Mouse (Mus musculus) neutrophil, adult 83 days (primary cell): Measurements from ENCODE around the gene Ntf5. TPM values are rescaled to one million over a fixed set of nuclear protein-coding genes. Genes with fewer than 3 reads are reported as not detected.

Experiments used
- total RNA-seq, 2 experiments: library from RNA; stranded (reverse); gene quantifications; one replicate each; pipeline ENCODE4 v1.2.4; 2023

Ntf5 gene
- not detected for total RNA-seq

DNA sequence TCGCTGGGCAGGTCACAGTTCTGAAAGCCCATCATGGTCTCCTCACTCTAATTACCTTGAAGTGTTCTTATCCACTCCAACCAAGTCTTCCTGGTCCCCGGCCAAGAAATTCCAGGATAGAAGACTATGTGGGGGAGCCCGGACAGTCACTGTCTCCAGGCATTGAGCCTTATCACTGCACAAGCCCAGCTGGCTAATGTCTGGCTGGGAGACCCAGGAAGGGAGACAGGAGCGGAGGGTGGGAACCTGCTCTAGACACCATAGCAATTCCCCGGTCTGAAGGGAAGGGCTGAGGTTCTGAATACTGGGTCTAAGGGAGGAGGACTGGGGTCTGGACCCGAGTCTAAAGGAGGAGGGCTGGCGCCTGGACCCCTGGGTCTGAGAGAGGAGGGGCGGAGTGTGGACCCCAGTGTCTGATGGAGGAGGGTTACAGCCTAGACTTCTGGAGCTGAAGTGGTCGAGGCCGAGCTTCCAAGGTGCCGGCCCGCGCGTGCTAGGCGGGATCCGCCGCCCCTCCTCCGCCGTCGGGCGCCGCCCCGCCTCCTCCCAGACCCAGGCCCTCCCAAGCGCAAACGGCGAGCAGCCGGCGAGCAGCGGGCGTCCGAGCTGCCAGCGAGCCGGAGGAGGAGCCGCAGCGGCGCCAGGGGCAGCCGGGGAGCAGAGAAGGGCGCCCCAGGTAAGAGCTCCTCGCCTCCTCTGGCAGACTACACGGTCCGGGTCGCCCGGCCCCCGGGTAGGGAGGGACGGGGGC, at the start of gene Ntf5:
Gene Ntf5, plus strand, starts transcription at position 583 of the 751 bp plus-strand sequence.

DNA sequence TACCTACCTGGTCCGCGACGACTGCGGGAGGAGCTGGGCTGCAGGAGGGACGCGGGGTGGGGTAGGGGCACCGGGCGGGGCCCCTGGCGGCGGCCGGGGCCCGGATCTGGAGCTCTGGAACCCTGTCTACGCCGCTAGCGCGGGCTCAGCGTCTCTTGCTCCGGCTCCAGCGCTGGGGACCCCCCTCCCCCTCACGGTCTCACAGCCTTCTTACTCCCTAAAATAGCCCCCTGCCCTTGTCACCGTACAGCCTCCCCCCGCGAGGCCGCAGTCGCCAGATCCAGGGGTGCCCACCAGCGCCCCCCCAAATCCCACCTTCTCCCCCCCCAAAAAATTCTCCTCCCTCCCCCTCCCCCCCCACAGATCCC, 46.9 kb upstream of the Ntf5 start, which contains the start of gene Ppfia3:
Gene Ppfia3, minus strand, starts transcription at position 368 of the 368 bp plus-strand sequence.

DNA sequence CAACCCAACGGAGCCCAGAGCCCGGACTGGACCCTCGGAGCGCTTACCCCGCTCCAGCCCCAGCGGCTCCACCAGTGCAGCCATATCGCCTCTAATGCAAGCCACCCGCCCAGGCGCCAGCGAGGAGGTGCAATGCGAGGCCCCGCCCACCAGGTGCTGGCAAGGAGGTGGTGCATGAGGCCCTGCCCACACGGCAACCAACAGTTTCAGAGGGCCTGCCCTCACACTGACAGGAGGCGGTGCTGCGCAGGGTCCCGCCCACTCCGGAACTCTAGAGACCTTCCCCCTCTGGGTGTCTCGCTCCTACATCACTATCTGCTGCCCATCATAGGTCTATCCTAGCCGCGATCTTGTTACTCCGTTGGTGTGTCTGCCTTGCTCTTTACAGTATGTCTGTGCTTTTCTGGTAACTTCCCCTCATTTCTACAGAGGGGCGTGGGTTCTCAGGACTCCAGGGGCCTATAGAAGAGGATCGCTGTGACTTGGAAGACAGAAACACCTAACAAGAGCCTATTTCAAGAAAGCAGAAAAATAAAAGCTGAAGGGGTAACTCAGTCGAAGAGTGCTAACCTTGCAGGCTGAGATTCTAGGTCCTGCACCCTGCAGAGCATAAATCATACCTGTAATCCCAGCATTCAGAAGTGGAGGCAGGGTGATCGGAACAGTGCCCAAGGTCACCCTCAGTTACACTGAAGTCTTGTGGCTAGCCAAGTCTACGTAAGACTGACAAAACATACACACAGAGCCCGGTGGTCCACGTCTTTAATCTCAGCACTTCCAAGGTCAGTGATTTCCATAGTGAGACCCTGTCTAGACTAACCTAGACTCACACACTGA, 42.8 kb upstream of the Ntf5 start, which contains the start of gene Lin7b:
Gene Lin7b, minus strand, starts transcription at position 109 of the 837 bp plus-strand sequence.

DNA sequence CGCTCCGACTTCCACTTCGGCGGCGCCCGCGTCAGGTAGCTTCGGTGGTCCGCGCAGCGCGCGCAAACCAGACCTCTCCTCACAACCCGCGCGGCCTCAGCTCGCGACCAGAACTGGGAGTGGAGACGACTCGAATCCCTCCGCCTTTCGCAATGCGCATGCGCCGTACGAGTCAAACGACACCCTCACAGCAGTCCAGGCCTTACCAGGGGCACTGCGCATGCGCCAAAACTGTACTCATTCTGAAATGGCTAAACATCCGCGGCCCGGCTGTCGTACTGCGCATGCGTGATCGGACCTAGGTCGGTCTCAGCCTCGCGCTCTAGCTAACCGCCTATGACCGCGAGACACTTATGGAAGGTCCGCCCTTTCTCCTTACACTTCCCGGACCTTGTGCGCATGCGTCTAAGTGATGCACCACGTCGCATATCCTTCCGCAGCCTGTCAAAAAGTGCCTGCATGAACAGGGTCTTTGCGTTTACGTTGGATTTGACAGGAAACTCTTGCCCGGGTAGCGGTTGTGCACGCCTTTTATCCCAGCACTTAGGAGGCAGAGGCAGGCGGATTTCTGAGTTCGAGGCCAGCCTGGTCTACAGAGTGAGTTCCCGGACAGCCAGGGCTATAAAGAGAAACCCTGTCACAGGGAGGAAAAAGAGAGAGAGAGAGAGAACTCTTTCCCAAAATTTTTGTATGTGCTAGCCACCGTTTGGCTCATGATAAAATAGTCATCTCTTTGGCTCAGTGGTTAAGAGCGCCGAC, 17.7 kb upstream of the Ntf5 start, which contains the start of gene Snrnp70:
Gene Snrnp70, minus strand, starts transcription at position 165 of the 759 bp plus-strand sequence.

DNA sequence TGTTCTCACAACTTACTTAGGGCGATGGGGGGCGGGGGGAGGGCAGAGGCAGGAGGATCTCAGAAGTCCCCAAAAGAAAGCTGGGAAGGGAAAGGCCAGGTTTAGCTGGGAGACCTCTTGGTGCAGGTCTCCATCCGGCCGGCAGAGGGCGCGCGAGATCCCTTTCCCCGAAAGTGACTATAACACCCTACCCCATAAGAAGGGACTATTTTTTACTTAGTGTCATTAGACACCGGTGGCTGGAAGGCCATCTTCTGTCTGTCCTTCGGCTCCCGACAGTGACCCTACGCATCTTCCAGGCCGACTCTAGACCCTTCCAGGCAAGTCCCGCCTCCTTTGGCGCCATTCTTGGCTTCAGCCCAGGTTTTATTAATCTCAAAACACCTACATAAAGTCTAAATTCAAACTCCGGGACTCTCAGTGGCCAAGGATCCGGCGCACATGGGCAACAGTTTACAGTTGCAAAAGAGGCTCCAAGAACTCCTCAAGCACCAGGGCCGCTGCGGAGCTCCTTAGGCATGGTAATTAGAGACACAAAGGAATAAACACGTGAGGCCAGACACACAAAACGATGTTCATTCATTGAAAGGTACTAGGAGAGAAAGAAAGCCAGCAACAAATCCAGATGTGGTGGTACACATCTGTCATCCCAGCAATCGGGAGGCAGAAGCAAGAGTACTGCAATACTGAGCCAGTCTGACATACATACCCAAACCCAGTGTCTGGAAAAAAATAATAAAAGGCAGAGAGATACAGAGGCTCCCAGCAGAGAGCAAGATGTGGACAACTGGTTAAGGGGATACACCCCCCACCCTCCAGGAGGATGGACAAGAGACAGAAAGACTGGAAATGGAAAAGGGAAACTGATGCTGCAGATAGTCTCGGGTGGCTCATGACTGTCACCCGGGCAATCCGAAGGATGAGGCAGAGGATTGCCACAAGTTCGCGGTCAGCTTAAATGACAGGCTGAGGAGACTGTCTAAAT, 8.1 kb upstream of the Ntf5 start, which contains the start of gene Kcna7:
Gene Kcna7, plus strand, starts transcription at position 563 of the 985 bp plus-strand sequence.

DNA sequence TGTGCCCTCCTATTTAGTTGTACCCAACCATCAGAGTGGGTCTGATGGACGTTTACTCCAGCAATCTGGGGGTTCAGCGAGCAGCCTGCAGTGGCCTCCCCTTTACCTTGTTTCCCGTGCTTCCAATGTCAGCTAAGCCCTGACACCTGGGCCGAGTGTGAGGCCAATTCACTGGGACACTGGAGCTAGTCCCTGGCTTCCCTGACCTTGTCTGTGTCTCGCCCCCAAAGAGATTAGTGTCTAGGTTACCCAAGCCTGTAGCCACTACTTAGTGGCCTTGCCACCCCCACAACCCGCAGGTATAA, 7.1 kb downstream of the Ntf5 start, which contains the start of gene Lhb:
Gene Lhb, plus strand, starts transcription at position 206 of the 305 bp plus-strand sequence.

DNA sequence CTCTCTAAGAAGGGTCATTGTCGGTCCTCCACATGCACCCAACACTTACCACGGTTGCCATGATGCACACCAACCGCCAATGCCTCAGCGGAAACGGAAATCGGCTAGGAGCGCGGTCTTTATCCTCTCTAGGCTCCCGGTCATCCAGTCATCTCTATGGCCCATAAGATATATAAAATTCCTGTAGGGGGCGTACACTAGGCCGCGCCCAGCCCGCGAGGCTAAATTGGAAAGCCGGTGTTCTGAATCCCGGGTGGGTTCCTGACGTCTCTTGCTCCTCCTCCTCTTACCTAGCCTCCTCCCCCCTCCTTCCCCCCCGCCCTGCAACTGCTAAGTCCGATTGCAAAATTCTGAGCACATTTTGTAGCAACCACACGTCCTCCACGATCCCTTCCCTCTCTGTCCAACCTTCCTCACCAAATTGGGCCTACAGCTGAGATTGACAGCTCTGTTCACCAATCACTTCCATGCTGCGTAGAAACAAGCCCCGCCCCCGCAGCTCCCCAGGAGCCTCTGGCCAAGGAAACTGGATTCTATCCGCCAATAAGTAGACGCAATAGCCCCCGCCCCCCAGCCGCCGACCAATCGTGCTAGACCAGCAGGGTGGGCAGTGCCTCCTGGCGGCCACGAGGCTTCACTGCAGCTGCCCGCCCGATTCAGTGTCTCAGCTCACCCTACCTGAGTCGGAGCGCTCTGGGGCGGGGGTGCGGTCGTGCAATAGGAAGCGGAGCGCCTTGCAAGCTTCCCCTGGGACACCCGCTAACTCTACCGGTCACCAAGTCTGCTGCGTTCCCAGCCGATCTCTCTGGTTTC, 20.9 kb downstream of the Ntf5 start, which contains the start of gene Gys1:
Gene Gys1, plus strand, starts transcription at position 642 of the 813 bp plus-strand sequence.

DNA sequence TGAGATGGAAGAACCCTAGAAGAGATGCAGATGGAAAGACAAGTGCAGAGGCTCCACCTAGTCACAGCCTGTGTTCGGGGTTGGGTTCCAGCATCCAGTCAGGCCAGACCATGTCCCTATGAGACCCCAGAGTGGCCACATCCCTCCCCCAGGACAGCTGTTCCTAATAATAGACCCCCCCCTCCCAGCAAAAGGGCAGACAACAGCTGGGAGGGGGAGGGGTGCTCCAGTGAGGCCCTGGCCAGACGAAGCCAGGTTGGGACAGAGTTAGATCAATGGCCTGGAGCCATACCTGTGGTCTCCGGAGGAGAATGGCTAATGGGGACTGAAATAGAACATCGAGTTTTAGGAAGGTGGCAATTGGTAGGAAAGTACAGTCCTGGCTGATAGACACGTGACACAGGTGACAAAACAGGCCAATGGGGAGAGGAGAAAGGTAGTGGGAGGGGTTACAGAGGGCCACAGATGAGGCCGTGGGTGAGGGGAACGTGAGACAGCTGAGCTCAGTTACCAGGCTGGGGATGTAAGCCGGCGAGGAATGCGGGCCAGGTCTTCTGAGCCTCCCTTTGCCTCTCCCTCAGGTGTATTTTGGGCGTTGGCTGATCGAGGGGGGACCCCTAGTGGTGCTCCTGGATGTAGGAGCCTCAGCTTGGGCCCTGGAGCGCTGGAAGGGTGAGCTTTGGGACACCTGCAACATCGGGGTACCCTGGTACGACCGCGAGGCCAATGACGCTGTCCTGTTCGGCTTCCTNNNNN, 24.2 kb downstream of the Ntf5 start, which contains the start of gene Ruvbl2:
Gene Ruvbl2, minus strand, starts transcription at position 576 of the 756 bp plus-strand sequence.

DNA sequence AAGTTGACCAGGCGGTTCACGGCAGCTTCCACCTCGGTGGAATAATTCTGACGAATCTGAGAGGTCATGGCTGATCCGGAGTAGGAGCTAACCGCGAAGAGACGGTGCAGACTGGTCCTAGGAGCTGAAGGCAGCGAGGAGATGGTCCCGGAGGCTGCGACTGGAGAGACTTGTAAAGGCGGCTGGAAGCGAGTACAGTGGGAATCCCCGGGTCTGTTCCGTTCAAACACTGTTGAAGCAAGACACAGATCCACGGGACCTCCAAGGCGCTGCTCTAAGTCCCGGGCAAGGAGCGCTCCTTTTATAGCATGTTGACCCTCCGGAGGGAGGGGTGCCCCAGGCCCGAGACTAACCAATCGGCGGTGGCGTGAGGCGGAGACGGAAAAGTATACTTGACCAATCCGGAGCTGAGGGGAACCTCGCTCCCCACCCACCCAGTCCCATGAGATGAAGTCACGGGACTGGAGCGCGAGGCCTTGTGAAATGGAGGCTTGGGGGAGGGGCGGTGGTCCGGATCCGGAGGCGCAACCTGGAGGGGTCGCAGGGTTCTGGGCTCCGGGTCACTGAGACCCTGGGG, 46.2 kb downstream of the Ntf5 start, which contains the start of gene Ftl1:
Gene Ftl1, minus strand, starts transcription at position 321 of the 577 bp plus-strand sequence.

DNA sequence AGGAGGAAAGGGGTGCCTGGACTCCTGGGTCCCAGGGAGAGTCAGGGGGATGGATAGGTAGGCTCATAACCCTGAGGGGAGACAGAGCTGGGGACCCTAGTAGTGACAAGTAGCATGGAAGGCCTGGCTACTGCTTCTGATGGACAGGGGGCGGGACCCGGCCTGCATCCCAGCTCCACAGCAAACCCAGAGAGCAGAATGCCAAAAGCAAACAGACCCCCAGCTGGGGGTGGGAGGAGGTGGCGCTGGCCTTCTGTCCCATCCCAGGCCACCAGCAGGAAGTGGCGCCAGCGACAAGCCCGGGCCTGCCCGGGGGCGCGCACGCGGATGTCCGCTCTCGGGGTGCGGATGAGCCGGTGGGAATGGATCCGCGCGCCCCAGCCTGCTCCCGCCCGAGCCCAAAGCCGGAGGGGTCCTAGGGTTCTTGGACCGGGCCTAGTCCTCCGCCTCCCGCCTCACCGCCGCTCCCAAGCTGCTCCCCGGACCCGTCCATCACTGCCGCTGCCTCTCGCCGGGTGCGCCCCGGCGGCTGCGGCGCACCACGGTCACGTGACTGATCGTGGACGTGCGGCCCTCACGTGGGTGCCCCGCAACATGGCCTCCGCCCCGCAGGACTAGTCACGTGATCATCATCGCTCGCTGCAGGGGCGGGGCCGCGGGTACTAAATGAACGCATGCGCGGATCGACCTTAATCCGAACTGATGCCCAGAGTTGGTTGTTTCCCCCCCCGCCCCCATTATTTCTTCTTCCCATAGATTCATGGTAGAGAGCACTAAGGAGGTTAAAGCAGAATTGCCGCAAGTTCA, 53.0 kb downstream of the Ntf5 start, which contains the start of gene Bax:
Gene Bax, minus strand, starts transcription at position 616 of the 807 bp plus-strand sequence.

Other genes with a start within 250 kb of the Ntf5 start
- gene Slc17a7, start 249.7 kb upstream of the Ntf5 start, total RNA-seq = not detected
- gene Gfy, start 234.1 kb upstream of the Ntf5 start, total RNA-seq = not detected
- not detected for gene Pth2, start 232.7 kb upstream of the Ntf5 start, total RNA-seq
- not detected for gene Ccdc155, start 208.8 kb upstream of the Ntf5 start, total RNA-seq
- gene Dkkl1, start 201.5 kb upstream of the Ntf5 start, total RNA-seq = 1 to 10 TPM; 1.0 to 1.3 TPM
- gene Tead2, start 197.9 kb upstream of the Ntf5 start, total RNA-seq = not detected
- gene Cd37, start 174.6 kb upstream of the Ntf5 start, total RNA-seq = 100 to 1,000 TPM; 297 to 345 TPM
- under 1 TPM; 0.57 to 0.59 TPM for gene Slc6a16, start 172.6 kb upstream of the Ntf5 start, total RNA-seq
- gene Slc6a21, start 136.2 kb upstream of the Ntf5 start, total RNA-seq = under 1 TPM in 1 of 2 experiments, not detected in 1; 0.24 TPM
- gene Trpm4, start 79.9 kb upstream of the Ntf5 start, total RNA-seq = 1 to 10 TPM; 2.3 to 4.8 TPM
- under 1 TPM in 1 of 2 experiments, not detected in 1; 0.68 TPM for gene Hrc, start 78.4 kb upstream of the Ntf5 start, total RNA-seq
- under 1 TPM in 1 of 2 experiments, not detected in 1; 0.31 TPM for gene Ppfia3, start 46.7 kb upstream of the Ntf5 start, total RNA-seq
- under 1 TPM in 1 of 2 experiments, not detected in 1; 0.66 TPM for gene Lin7b, start 43.1 kb upstream of the Ntf5 start, total RNA-seq
- 100 to 1,000 TPM; 256 to 279 TPM for gene Snrnp70, start 18.0 kb upstream of the Ntf5 start, total RNA-seq
- not detected for gene Kcna7, start 8.0 kb upstream of the Ntf5 start, total RNA-seq
- gene Lhb, start 7.1 kb downstream of the Ntf5 start, total RNA-seq = not detected
- 10 to 100 TPM; 58.1 to 59.5 TPM for gene Gys1, start 21.1 kb downstream of the Ntf5 start, total RNA-seq
- 10 to 100 TPM; 39.6 to 42.2 TPM for gene Ruvbl2, start 24.4 kb downstream of the Ntf5 start, total RNA-seq
- gene Ftl1, start 46.2 kb downstream of the Ntf5 start, total RNA-seq = 1,000 to 10,000 TPM; 1,390 to 1,483 TPM
- 10 to 100 TPM; 42.0 to 45.1 TPM for gene Bax, start 53.2 kb downstream of the Ntf5 start, total RNA-seq
- not detected for gene Tulp2, start 68.2 kb downstream of the Ntf5 start, total RNA-seq
- 1 to 10 TPM; 1.2 to 2.5 TPM for gene Gm45808, start 73.1 kb downstream of the Ntf5 start, total RNA-seq
- gene Dhdh, start 75.1 kb downstream of the Ntf5 start, total RNA-seq = 1 to 10 TPM; 5.9 to 6.1 TPM
- 100 to 1,000 TPM; 111 to 114 TPM for gene Nucb1, start 96.7 kb downstream of the Ntf5 start, total RNA-seq
- 100 to 1,000 TPM; 253 to 370 TPM for gene Ppp1r15a, start 112.6 kb downstream of the Ntf5 start, total RNA-seq
- under 1 TPM in 1 of 2 experiments, not detected in 1; 0.15 TPM for gene Plekha4, start 112.6 kb downstream of the Ntf5 start, total RNA-seq
- not detected for gene Hsd17b14, start 141.2 kb downstream of the Ntf5 start, total RNA-seq
- gene Bcat2, start 156.5 kb downstream of the Ntf5 start, total RNA-seq = 10 to 100 TPM; 39.9 to 42.5 TPM
- not detected for gene Fgf21, start 201.8 kb downstream of the Ntf5 start, total RNA-seq
- gene Fut1, start 203.6 kb downstream of the Ntf5 start, total RNA-seq = under 1 TPM in 1 of 2 experiments, not detected in 1; 0.22 TPM
- gene Izumo1, start 208.1 kb downstream of the Ntf5 start, total RNA-seq = not detected
- 1 to 10 TPM; 1.9 to 2.0 TPM for gene Rasip1, start 213.8 kb downstream of the Ntf5 start, total RNA-seq
- gene Mamstr, start 226.3 kb downstream of the Ntf5 start, total RNA-seq = under 1 TPM; 0.13 to 0.73 TPM